Mouse (Mus musculus) embryonic facial prominence, embryonic 11.5 days (tissue): ENCODE results near the gene Pde4dip. TPM values are rescaled to one million over a fixed set of nuclear protein-coding genes. Genes with fewer than 3 reads are reported as not detected.

Source experiments
- ATAC-seq: fragments of 200-750 bp; cut with Nextera tagmentation; replicated peaks from 2 replicates; pipeline ENCODE4 v1.8.0; 2017; ENCODE audit warnings: low read depth; ENCODE audit not compliant: insufficient number of reproducible peaks, low FRiP score, low TSS enrichment
- DNase-seq: peaks from one replicate; pipeline ENCODE4 v3.0.0-alpha.2; 2015; ENCODE audit warnings: low spot score
- H3K27ac ChIP-seq: fragments of 300-500 bp; sonication (generic); replicated peaks from 2 replicates; pipeline ENCODE4 v1.5.1; 2014; ENCODE audit warnings: mild to moderate bottlenecking, low read depth, low read length, control low read depth
- H3K27me3 ChIP-seq: fragments of 300-500 bp; sonication (generic); 2 replicates; pipeline ENCODE4 v1.6.1; 2014; ENCODE audit warnings: mild to moderate bottlenecking, low read length, moderate library complexity, mixed read lengths; ENCODE audit not compliant: control insufficient read depth, insufficient read depth
- H3K36me3 ChIP-seq: fragments of 300-500 bp; sonication (generic); replicated peaks from 2 replicates; pipeline ENCODE4 v1.6.1; 2014; ENCODE audit warnings: low read depth, mild to moderate bottlenecking, low read length, moderate library complexity, mixed read lengths; ENCODE audit not compliant: control insufficient read depth, insufficient read depth
- H3K4me1 ChIP-seq: fragments of 300-500 bp; sonication (generic); 2 replicates; pipeline ENCODE4 v1.6.1; 2014; ENCODE audit warnings: low read length, mixed read lengths; ENCODE audit not compliant: control insufficient read depth, insufficient read depth
- H3K4me2 ChIP-seq: fragments of 300-500 bp; sonication (generic); 2 replicates; pipeline ENCODE4 v1.6.1; 2014; ENCODE audit warnings: low read depth, mild to moderate bottlenecking, control low read depth, low read length, moderate library complexity
- H3K4me3 ChIP-seq: fragments of 300-500 bp; sonication (generic); 2 replicates; pipeline ENCODE4 v1.5.1; 2014; ENCODE audit warnings: low read depth, low read length, control low read depth
- H3K9ac ChIP-seq: fragments of 300-500 bp; sonication (generic); replicated peaks from 2 replicates; pipeline ENCODE4 v1.6.1; 2014; ENCODE audit warnings: mild to moderate bottlenecking, control low read depth, low read length
- H3K9me3 ChIP-seq: fragments of 300-500 bp; sonication (generic); replicated peaks from 2 replicates; pipeline ENCODE4 v1.6.1; 2016; ENCODE audit warnings: mild to moderate bottlenecking, low read length, inconsistent platforms, mixed read lengths; ENCODE audit not compliant: control insufficient read depth
- WGBS: fragments of 180-500 bp; shearing (Covaris S2); extraction: QIAGEN DNeasy Blood & Tissue Kit; methylation state at CpG from one replicate; pipeline ENCODE4 v1.1.7; 2014; 5-methylcytosine and 5-hydroxymethylcytosine counted together
- polyA plus RNA-seq: library from polyadenylated mRNA; unstranded; fragments of >200 nt; fragmentation: Nextera tagmentation; extraction: Ambion mirVana; gene quantifications from 2 replicates; pipeline ENCODE4 v1.2.1, GENCODE M21; 2014

Gene Pde4dip
- polyA plus RNA-seq, 1 experiment from 2014 or later: 29.2 TPM

- Histone ChIP-seq H3K27me3 (peaks cover 20% of the 10 kb centered on the region), H3K4me2 (no peak overlapping the region), H3K27ac (no peak overlapping the region), H3K9ac (no peak overlapping the region), H3K4me1 (peaks cover 5% of the 10 kb centered on the region), H3K4me3 (no peak overlapping the region), H3K9me3 (no peaks in the 10 kb centered on the region), H3K36me3 (no peaks in the 10 kb centered on the region)
- ATAC-seq (no peak), DNase-seq (no peak)
- WGBS: 51% methylated on average over 5 of the region's 5 CpGs
These were observed 19.8 kb downstream of the Pde4dip start for GRCm38 (mm10) chr3:97868733-97869132.

DNA sequence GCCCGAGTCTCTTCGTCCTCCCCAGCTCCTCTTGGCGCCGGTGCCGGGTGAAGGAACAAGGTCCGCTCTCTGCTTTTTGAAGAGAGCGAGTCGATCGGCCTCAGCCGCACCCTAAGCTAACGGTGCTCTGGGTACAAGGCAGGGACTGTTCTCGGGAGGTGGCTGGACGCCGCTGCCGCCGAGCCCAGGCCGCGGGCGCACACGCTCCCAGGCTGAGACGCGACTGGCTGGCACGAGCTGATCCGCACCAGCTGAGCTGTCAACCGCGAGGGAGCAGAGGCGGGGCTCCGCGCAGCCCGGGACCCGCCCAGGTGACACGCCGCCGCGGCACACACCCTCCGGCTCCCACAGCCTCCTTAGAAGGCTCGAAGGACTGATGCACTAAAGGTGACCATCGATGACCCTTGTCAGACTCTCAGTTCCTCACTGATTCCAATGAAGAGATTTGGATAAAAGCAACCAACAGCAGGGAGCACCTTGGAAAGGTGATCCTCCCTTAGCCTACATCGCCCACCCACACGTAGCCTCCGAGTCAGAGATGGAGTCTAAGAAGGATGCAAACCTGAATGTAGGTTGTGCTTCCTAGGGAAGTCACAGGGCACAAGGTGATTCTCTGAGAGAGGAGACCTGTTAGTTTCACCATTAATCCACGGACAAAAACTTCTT, 20.4 kb downstream of the Pde4dip start:
- peaks cover 5% of the 10 kb centered on the region for H3K4me1 ChIP-seq
- no peaks in the 10 kb centered on the region for H3K9me3 ChIP-seq
- ATAC-seq: peak; percentile 58
- H3K4me3 ChIP-seq: peak overlapping the region; percentile 48
- H3K27me3 ChIP-seq: peaks cover 20% of the 10 kb centered on the region
- H3K9ac ChIP-seq: peak overlapping the region; percentile 44
- 3% methylated on average over 42 of the region's 42 CpGs for WGBS
- H3K36me3 ChIP-seq: no peaks in the 10 kb centered on the region
- peak; percentile 71 for DNase-seq
- H3K4me2 ChIP-seq: peak overlapping the region; percentile 95
- H3K27ac ChIP-seq: no peak overlapping the region

DNA sequence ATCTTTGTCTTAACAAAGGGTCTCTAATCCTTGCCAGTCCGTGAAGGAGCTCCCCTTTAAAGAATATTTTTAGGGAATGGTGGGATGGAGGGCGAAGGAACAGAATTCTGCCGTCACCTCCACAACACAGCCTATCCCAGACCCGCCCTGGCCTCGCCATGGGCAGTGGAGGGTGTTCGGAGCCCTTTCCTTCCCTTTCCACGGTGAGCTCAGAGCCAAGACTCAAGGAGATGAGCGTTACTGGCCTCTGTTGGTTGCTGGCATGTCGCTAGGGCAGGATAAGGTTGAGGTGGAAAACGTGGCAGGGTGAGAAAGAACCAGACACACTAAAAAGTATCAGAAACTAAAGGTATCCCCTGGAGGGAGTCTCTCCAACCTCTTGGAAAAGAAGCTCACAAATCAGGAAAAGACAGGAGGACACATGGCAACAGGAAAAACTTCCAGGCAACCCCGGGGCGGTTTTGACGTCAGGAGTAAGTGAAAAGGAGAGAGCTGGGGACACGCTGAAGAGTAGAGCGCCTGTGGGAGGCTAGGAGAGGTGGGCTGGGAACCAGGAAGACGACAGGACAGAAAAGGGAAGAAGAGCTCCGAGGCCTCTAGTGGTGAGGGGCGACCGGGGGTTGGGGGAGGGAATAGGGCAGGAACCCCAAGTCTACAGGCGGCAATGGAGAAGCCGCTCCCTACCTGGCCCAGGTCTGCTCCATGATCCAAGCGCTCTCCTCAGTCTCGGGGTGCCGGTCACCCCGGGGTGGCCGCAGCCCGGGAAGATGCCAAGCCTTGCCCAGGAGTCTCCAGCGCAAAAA, 21.1 kb downstream of the Pde4dip start:
- peak overlapping the region; percentile 48 for H3K4me3 ChIP-seq
- 1% methylated on average over 28 of the region's 28 CpGs for WGBS
- DNase-seq (peak; percentile 25), ATAC-seq (no peak)
- H3K9me3 ChIP-seq: no peaks in the 10 kb centered on the region
- H3K27ac ChIP-seq: no peak overlapping the region
- peaks cover 5% of the 10 kb centered on the region for H3K4me1 ChIP-seq
- peak overlapping the region; percentile 44 for H3K9ac ChIP-seq
- H3K36me3 ChIP-seq: no peaks in the 10 kb centered on the region
- peaks cover 20% of the 10 kb centered on the region for H3K27me3 ChIP-seq
- peak overlapping the region; percentile 95 for H3K4me2 ChIP-seq

DNA sequence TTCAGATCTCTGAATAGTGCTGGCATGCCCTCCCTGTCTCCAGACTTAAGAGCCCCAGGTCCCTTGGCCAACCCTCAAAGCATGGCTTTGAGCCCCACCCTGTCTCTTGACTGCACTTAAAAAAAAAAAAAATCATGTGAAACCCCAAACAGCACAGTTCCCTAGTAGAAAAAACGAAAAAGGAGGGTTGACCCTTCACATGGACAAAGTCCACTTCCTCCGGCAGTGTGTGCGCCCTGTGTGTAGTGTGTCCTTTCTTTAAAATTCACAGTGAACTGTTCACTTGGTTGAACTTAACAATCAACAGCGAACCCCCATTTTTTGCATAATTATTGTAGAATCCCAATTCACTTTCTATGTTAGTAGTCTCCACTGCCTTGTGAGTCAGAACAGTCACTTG, 21.8 kb downstream of the Pde4dip start:
- H3K9me3 ChIP-seq: no peaks in the 10 kb centered on the region
- H3K9ac ChIP-seq: no peak overlapping the region
- WGBS: 64% methylated on average over 4 of the region's 4 CpGs
- H3K27me3 ChIP-seq: peaks cover 20% of the 10 kb centered on the region
- no peaks in the 10 kb centered on the region for H3K36me3 ChIP-seq
- DNase-seq (no peak), ATAC-seq (no peak)
- H3K27ac ChIP-seq: no peak overlapping the region
- H3K4me1 ChIP-seq: peaks cover 5% of the 10 kb centered on the region
- H3K4me2 ChIP-seq: no peak overlapping the region
- no peak overlapping the region; the same call in 1 of the 2 replicates for H3K4me3 ChIP-seq

DNA sequence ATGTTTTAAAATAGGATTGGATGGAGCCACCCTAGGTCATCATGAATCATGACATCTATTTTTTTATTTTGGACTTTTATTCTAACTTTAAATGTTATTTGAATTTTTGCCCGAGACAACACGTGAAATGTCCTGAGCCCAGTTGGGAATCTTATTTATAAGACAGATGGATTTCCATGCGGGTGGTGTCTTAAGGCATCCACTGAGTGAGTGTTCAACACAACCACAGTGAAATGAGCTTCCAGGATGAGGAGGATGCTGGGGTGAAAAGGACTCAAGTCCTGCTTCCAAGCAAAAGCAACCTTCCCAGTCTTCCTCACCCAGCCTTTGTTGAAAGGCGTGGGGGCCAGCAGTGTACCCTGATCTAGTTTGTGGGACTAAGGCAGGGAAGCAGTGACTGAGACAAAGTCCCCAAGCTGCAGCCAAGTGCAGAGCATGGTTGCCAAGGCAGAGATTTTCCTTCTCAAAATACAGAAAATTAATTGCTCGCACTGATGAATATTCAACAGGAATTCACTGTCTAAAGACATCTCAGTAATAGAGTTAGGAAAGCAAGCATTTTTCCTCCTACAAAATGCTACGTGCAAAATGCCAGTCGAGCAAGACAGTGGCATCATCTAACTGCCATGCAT, 27.6 kb downstream of the Pde4dip start:
- Histone ChIP-seq H3K4me1 (no peaks in the 10 kb centered on the region), H3K27me3 (no peaks in the 10 kb centered on the region; the same call in 1 of the 2 replicates), H3K9ac (no peak overlapping the region), H3K9me3 (no peaks in the 10 kb centered on the region), H3K4me3 (no peak overlapping the region), H3K36me3 (no peaks in the 10 kb centered on the region), H3K27ac (no peak overlapping the region), H3K4me2 (no peak overlapping the region)
- DNase-seq (no peak), ATAC-seq (no peak)
- WGBS: 89% methylated on average over 7 of the region's 7 CpGs

- 88% methylated on average over 1 of the region's 1 CpGs for WGBS
- DNase-seq: no peak
- H3K4me1 ChIP-seq: no peaks in the 10 kb centered on the region
- no peak overlapping the region for H3K27ac ChIP-seq
- no peak for ATAC-seq
- H3K9me3 ChIP-seq: no peaks in the 10 kb centered on the region
- H3K27me3 ChIP-seq: no peaks in the 10 kb centered on the region
- H3K9ac ChIP-seq: no peak overlapping the region
- no peaks in the 10 kb centered on the region for H3K36me3 ChIP-seq
- no peak overlapping the region for H3K4me3 ChIP-seq
- H3K4me2 ChIP-seq: no peak overlapping the region
These were observed 29.1 kb downstream of the Pde4dip start for GRCm38 (mm10) chr3:97859400-97859799.

DNA sequence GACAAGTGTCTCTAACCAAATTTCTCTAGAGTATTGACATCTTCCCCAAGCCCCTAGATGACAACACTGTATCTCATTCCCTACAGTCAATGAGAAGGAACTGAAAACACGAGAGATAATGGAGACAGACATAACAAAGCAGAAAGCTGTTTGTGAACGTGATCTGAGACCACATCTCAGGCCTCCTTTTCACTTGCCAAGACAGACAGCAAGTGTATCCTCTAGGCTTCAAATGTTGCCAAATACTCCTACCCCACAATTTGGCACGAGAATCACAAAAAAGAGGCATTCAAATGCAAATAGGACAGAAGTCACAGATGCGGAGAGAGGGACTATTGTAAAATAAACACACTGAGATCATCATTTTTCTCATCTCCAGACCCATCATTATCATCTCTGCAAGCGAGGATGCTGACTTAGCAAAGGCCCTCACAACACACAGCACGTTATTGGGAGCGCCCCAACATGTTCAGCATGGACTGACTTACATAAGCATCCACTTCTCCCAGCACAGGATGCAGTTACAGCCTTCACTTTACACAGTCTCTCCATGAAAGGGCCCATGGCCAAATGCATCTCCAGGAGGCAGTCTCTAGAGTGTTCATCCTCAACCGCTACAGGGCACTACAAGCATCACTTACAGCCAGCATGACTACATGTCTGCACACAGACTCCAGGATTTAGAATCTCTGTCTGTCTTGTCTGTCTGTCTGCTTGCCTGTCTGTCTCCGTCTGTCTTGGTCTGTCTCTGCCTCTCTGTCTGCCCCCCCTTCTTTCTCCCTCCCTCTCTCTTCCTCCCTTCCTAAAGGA, 33.7 kb downstream of the Pde4dip start:
- no peaks in the 10 kb centered on the region for H3K36me3 ChIP-seq
- H3K4me2 ChIP-seq: no peak overlapping the region
- H3K4me1 ChIP-seq: no peaks in the 10 kb centered on the region
- no peak overlapping the region for H3K4me3 ChIP-seq
- WGBS: 73% methylated on average over 9 of the region's 9 CpGs
- DNase-seq (no peak), ATAC-seq (no peak)
- no peak overlapping the region for H3K9ac ChIP-seq
- H3K27me3 ChIP-seq: no peaks in the 10 kb centered on the region
- H3K9me3 ChIP-seq: no peaks in the 10 kb centered on the region
- no peak overlapping the region for H3K27ac ChIP-seq
